Mouse (Mus musculus) heart, embryonic 11.5 days (tissue): Measurements from ENCODE around the gene Knstrn. TPM values are rescaled to one million over a fixed set of nuclear protein-coding genes. Genes with fewer than 3 reads are reported as not detected.

Source experiments
- ATAC-seq: fragments of 200-750 bp; cut with Nextera tagmentation; replicated peaks from 2 replicates; pipeline ENCODE4 v1.8.0; 2017; ENCODE audit warnings: moderate library complexity; ENCODE audit not compliant: insufficient number of reproducible peaks, low FRiP score, low TSS enrichment
- H3K27ac ChIP-seq: fragments of 300-500 bp; sonication (generic); 2 replicates; pipeline ENCODE4 v1.5.1; 2014; ENCODE audit warnings: mild to moderate bottlenecking, low read depth, low read length
- H3K27me3 ChIP-seq: fragments of 300-500 bp; sonication (generic); 2 replicates; pipeline ENCODE4 v1.6.1; 2014; ENCODE audit warnings: mild to moderate bottlenecking, low read length, mixed read lengths; ENCODE audit not compliant: control insufficient read depth, insufficient read depth
- H3K36me3 ChIP-seq: fragments of 300-500 bp; sonication (generic); 2 replicates; pipeline ENCODE4 v1.6.1; 2014; ENCODE audit warnings: mild to moderate bottlenecking, low read length, moderate library complexity, mixed read lengths; ENCODE audit not compliant: control insufficient read depth, insufficient read depth
- H3K4me1 ChIP-seq: fragments of 300-500 bp; sonication (generic); 2 replicates; pipeline ENCODE4 v1.6.1; 2014; ENCODE audit warnings: low read length; ENCODE audit not compliant: control insufficient read depth, insufficient read depth
- H3K4me2 ChIP-seq: fragments of 300-500 bp; sonication (generic); 2 replicates; pipeline ENCODE4 v1.6.1; 2014; ENCODE audit warnings: mild to moderate bottlenecking, moderate library complexity
- H3K4me3 ChIP-seq: fragments of 300-500 bp; sonication (generic); 2 replicates; pipeline ENCODE4 v1.5.1; 2014; ENCODE audit warnings: low read depth, low read length
- H3K9ac ChIP-seq: fragments of 300-500 bp; sonication (generic); 2 replicates; pipeline ENCODE4 v1.6.1; 2014; ENCODE audit warnings: mild to moderate bottlenecking, low read depth, low read length, moderate library complexity
- H3K9me3 ChIP-seq: fragments of 300-500 bp; sonication (generic); replicated peaks from 2 replicates; pipeline ENCODE4 v1.6.1; 2016; ENCODE audit warnings: low read length; ENCODE audit not compliant: control insufficient read depth
- WGBS: fragments of 180-500 bp; shearing (Covaris S2); extraction: QIAGEN DNeasy Blood & Tissue Kit; methylation state at CpG from one replicate; pipeline ENCODE4 v1.1.7; 2014; ENCODE audit not compliant: insufficient replicate concordance; 5-methylcytosine and 5-hydroxymethylcytosine counted together
- polyA plus RNA-seq: library from polyadenylated mRNA; unstranded; fragments of >200 nt; fragmentation: Nextera tagmentation; extraction: Ambion mirVana; gene quantifications from 2 replicates; pipeline ENCODE4 v1.2.1, GENCODE M21; 2014

Knstrn gene
- polyA plus RNA-seq, 1 experiment from 2014 or later: 135 TPM

DNA sequence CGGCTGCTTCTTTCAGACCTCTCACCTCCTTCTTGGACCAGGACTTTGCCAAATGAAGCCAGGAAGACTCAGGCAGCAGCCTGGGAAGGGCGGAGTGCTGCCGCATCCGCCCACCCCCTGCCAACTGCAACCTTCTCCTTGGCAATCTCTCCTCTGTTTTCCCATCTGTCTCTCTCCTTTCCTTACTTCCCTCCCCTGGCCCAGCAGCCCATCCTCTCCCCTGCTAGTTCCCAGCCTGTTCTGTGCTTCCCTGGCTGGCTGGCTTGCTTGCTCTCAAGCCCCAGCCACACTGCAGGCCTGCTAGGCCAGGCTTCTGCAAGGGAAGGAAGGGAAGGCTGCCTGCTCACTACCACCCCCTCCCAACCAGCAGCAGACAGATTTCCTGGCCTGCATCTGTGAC is 38.0 kb upstream of the Knstrn start:
- Histone ChIP-seq H3K27me3 (peaks cover 7% of the 10 kb centered on the region; the same call in 1 of the 2 replicates), H3K9me3 (no peaks in the 10 kb centered on the region), H3K36me3 (no peaks in the 10 kb centered on the region), H3K27ac (no peak overlapping the region), H3K4me3 (no peak overlapping the region), H3K9ac (no peak overlapping the region), H3K4me2 (no peak overlapping the region), H3K4me1 (peaks cover 2% of the 10 kb centered on the region; the same call in 1 of the 2 replicates)
- 61% methylated on average over 3 of the region's 4 CpGs for WGBS
- no peak for ATAC-seq

DNA sequence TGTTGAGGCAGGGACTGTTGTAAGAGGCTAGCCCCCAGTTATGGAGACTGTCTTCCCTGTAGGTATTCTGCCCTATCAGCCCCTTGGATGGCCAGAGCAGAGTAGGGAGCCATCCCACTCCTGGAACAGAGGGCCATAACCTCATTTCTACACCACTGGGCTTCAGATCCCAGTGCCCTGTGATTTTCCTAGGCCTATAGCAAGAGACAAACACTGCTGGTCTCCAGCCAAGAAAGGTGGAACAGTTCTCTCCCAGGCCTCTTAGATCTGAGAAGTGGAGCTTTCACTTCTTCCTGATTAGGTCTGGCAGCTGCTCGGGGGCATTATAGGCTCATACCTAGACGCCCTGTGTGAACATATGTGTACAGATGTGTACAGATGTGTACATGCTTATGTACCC is 37.5 kb upstream of the Knstrn start:
- Histone ChIP-seq H3K27me3 (peaks cover 7% of the 10 kb centered on the region; the same call in 1 of the 2 replicates), H3K9ac (no peak overlapping the region), H3K4me2 (no peak overlapping the region), H3K27ac (no peak overlapping the region), H3K4me1 (peaks cover 2% of the 10 kb centered on the region; the same call in 1 of the 2 replicates), H3K36me3 (no peaks in the 10 kb centered on the region), H3K9me3 (no peaks in the 10 kb centered on the region), H3K4me3 (no peak overlapping the region)
- ATAC-seq: no peak
- WGBS: 73% methylated on average over 2 of the region's 2 CpGs

DNA sequence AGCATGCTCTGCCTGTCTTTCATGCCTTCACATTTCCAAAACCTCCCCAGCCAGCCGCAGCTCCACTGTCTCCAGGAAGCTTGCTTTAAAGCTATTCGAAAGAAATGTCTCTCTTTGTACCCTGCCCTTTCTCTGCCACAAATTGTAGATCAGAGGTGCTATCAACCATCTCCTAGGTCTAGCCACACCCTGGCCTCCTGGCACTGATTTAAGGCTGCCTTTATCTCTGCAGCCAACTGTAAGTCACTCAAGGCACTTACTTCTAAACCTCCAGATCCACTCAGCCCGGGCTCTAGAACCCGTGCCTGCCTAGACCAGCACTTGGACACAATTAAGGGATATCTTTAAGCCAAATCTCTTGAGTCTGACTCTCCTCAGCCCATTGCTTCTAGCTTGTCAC is 35.4 kb upstream of the Knstrn start:
- no peak overlapping the region for H3K4me3 ChIP-seq
- no peaks in the 10 kb centered on the region for H3K36me3 ChIP-seq
- no peak for ATAC-seq
- no peak overlapping the region for H3K4me2 ChIP-seq
- H3K27ac ChIP-seq: no peak overlapping the region
- no peaks in the 10 kb centered on the region for H3K9me3 ChIP-seq
- WGBS: 73% methylated on average over 4 of the region's 4 CpGs
- H3K9ac ChIP-seq: no peak overlapping the region
- H3K4me1 ChIP-seq: peaks cover 2% of the 10 kb centered on the region; the same call in 1 of the 2 replicates
- H3K27me3 ChIP-seq: peaks cover 7% of the 10 kb centered on the region

- peaks cover 2% of the 10 kb centered on the region; the same call in 1 of the 2 replicates for H3K4me1 ChIP-seq
- no peaks in the 10 kb centered on the region for H3K36me3 ChIP-seq
- H3K27ac ChIP-seq: no peak overlapping the region
- H3K9ac ChIP-seq: no peak overlapping the region; the same call in 1 of the 2 replicates
- 0 out of 2 replicates have a peak, but pooled peaks have one; percentile 6 for ATAC-seq
- H3K27me3 ChIP-seq: peaks cover 7% of the 10 kb centered on the region
- H3K4me3 ChIP-seq: peak overlapping the region; percentile 41
- H3K4me2 ChIP-seq: peak overlapping the region; percentile 78
- H3K9me3 ChIP-seq: no peaks in the 10 kb centered on the region
- WGBS: 7% methylated on average over 10 of the region's 10 CpGs
Observed at GRCm38 (mm10) chr2:118779065-118779464, 34.7 kb upstream of the Knstrn start.

DNA sequence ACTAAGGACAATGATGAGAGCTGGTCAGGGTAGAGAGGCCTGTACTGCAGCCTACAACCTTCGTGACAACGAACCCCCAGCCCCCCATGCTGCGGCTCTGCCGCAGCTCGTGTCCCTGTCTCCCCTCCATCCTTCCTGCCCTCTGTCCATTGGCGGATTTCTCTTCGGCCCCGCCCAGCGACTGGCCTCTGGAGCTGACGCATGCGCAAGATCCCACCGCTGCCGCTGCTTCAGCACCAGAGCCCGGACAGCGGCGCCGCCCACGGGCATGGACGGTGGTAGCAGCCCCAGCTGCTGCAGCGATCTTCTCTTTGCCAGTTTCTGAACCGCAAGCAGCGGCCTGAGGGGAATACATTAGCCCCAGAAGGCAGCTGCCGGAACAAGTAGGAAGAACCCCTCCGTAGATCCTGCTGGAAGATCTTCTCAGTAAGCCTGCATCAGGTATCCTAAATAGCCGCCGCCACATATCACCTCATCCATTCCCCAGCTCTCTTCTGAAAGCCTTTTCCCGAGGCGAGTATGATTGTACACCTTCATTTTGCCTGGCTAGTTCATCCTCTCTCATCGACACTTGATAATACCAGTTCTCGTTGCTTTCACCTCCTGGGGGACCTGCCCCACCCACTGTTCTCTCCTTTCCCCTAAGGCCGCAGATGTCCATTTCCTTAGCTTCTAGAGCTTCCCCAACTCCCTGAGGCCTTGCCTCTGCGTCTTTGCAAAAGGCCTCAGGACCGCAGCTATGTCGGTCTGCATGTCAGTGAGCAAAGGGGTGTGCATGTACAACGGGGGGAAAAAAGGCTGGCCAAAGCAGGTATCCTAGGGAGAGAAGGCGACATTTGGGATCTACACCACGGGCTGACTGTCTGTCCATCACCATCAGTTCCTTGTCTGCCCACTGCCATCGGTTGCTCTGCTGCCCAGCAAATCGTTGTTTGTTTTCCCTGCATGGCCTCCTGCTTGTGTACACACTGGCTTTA is 34.0 kb upstream of the Knstrn start, which contains the start of gene Disp2:
Disp2 (plus strand) TSS at position 216 of the 977 bp plus-strand sequence.
- ATAC-seq: peak; percentile 78
- H3K27ac ChIP-seq: no peak within 1 kb of the TSS

GRCm38 (mm10) chr2:118781115-118781514 is 32.7 kb upstream of the Knstrn start:
- no peak overlapping the region for H3K4me3 ChIP-seq
- H3K9me3 ChIP-seq: no peaks in the 10 kb centered on the region
- no peak overlapping the region for H3K27ac ChIP-seq
- peaks cover 9% of the 10 kb centered on the region for H3K27me3 ChIP-seq
- no peak overlapping the region for H3K4me2 ChIP-seq
- no peak overlapping the region for H3K9ac ChIP-seq
- 55% methylated on average over 1 of the region's 1 CpGs for WGBS
- no peaks in the 10 kb centered on the region for H3K36me3 ChIP-seq
- peaks cover 2% of the 10 kb centered on the region; the same call in 1 of the 2 replicates for H3K4me1 ChIP-seq
- ATAC-seq: no peak

More for the DNA sequence above, 34.0 kb upstream of the Knstrn start, which contains the start of gene Disp2:
- H3K9me3 ChIP-seq: no peaks in the 10 kb centered on the region
- no peaks in the 10 kb centered on the region for H3K36me3 ChIP-seq
- peak within 1 kb of the TSS; percentile 78 for H3K4me2 ChIP-seq
- 12% methylated on average over 39 of the region's 39 CpGs for WGBS
- peaks cover 2% of the 10 kb centered on the region; the same call in 1 of the 2 replicates for H3K4me1 ChIP-seq
- H3K27me3 ChIP-seq: peaks cover 7% of the 10 kb centered on the region
- H3K4me3 ChIP-seq: peak within 1 kb of the TSS; percentile 41
- H3K9ac ChIP-seq: no peak within 1 kb of the TSS; the same call in 1 of the 2 replicates

- H3K36me3 ChIP-seq: no peaks in the 10 kb centered on the region
- H3K4me2 ChIP-seq: no peak overlapping the region
- H3K9ac ChIP-seq: no peak overlapping the region
- 42% methylated on average over 4 of the region's 4 CpGs for WGBS
- H3K4me3 ChIP-seq: no peak overlapping the region
- H3K4me1 ChIP-seq: peaks cover 2% of the 10 kb centered on the region; the same call in 1 of the 2 replicates
- H3K27ac ChIP-seq: no peak overlapping the region
- peaks cover 9% of the 10 kb centered on the region for H3K27me3 ChIP-seq
- no peaks in the 10 kb centered on the region for H3K9me3 ChIP-seq
- ATAC-seq: no peak
Observed at GRCm38 (mm10) chr2:118782303-118782702, 31.5 kb upstream of the Knstrn start.

DNA sequence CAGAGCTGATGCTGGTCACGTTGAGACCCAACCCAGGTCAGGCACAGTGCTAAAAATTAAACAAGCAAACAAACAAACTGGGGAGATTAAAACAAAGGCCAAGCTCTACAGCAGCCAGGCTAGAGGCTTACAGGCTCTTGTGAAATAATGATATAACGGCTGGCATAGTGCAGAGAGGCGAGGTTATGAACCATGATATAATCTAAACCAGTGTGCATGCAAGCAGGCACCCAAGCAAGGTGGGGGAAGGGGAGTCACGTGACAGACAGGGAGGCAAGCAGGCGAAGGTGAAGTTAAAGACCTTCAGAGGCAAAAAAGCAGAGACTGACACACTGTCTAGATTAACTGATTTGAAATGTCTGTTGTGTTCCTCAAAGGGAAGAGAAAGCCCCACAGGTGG is 30.7 kb upstream of the Knstrn start:
- H3K27me3 ChIP-seq: peaks cover 9% of the 10 kb centered on the region
- WGBS: 52% methylated on average over 5 of the region's 5 CpGs
- no peak overlapping the region for H3K4me2 ChIP-seq
- ATAC-seq: no peak
- H3K36me3 ChIP-seq: no peaks in the 10 kb centered on the region
- no peak overlapping the region for H3K4me3 ChIP-seq
- no peaks in the 10 kb centered on the region for H3K9me3 ChIP-seq
- peaks cover 2% of the 10 kb centered on the region; the same call in 1 of the 2 replicates for H3K4me1 ChIP-seq
- no peak overlapping the region for H3K27ac ChIP-seq
- no peak overlapping the region for H3K9ac ChIP-seq
